Mouse (Mus musculus) induced T-regulatory cell, adult 2 months (primary cell): ENCODE measurements around the gene Ift122.

Experiments used
- DNase-seq: peaks from one replicate; pipeline ENCODE4 v3.0.0-alpha.2; 2012; ENCODE audit warnings: low read depth

Gene Ift122

DNA sequence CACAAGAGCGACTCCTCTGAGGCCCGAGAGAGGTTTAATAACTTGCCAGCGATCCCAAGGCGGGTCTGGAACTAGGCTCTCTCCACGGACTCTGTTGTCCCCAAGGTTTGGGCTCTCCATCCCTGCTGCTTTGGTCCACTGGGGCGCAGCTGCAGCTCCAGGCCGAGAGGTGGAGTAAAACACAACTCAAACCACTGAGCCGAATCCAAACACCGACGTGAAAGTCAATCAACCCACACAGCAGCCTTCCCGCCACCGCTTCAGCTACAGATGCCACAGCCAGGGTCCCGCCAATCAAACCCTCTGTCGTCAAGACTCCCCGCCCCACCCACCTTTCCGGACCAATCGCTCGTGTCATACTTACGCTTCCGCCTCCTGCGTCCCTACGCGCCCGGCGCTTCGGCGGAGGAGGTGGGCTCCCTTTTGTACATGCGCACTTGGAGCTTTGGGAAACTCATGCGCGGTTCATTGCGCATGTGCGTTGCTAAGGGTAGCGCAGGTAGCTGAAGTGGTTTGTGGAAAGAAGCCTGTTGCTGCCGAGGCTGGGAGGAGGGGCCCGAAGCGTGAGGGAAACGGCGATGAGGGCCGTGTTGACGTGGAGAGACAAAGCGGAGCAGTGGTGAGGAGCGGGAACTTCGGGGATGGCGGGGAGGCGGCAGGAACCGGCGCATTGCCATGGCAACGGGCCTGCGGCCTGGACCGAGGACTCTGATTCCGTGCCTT is at the start of gene Ift122, which contains the start of gene Mbd4:
Ift122 (plus strand) TSS at position 380 of the 723 bp plus-strand sequence.
Mbd4 (minus strand) TSS at position 281 of the 723 bp plus-strand sequence.
- DNase-seq: peak; percentile 100

DNA sequence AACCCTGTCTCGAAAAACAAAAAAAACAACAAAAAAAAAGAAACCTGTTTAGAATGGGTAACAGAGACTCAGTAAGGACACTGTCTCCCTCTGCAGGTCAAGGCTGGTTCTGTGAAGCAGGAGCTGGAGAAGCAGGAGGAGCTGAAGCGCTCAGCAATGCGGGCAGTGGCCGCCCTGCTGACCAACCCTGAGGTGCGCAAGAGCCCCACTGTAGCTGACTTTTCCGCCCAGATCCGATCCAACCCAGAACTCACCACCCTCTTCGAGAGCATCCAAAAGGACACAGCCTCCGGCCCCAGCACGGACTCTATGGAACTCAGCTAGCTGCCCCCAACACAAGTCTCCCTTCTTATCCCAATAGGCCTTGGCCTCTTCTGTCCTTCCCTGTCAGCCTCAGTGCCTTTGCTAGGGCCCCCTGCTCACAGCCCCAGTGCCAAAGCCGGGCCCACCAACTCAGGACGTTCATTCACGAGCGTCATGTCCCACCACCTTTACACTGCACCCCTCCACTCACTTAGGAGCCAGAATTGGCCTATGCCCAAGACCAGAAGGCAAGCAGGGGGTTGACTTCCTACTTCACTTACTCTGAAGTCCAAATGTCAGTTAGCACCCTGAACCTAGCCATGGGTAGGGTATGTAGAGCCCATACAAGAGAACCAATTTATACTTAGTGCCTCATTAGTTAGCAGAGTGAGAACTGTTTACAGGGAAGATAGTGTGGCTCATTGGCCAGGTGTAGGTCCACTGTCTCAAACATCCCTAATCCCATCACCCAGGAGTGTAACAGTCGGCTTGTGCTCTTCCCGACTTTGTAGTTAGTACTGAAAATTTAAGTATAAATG is 49.5 kb upstream of the Ift122 start:
- peak; percentile 74 for DNase-seq

DNA sequence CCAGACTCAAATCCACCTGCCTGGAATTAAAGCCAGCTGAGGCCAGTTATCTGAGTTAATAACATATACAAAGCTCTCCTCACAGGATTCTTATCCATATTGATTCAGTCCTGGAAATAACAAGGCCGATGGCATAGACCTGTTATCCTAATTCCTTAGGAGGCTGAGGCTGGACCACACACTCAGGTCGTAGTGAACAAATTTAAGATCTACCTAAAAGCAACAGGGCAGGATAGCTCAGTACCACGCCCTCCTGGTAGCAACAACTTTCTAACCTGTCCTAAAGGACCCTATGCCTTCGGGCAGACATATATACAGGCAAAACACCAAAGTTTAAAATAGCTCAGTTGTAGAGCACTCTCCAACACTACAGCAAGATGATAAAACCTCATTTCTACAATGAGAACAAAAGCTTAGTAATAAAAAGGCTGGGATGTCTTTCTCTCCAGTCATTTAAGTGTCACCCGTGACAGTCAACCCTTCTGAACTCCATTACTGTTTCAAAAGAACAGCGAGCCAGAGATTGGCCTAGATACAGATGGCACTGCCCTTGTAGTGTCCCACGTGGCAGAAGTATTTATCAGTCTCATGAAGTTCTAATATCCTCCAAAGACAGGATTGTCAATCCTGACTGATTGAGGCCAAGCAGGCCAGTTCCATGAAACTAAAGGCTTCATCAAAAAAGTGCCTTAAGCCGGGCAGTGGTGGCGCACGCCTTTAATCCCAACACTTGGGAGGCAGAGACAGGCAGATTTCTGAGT is 48.7 kb upstream of the Ift122 start:
- no peak for DNase-seq

DNA sequence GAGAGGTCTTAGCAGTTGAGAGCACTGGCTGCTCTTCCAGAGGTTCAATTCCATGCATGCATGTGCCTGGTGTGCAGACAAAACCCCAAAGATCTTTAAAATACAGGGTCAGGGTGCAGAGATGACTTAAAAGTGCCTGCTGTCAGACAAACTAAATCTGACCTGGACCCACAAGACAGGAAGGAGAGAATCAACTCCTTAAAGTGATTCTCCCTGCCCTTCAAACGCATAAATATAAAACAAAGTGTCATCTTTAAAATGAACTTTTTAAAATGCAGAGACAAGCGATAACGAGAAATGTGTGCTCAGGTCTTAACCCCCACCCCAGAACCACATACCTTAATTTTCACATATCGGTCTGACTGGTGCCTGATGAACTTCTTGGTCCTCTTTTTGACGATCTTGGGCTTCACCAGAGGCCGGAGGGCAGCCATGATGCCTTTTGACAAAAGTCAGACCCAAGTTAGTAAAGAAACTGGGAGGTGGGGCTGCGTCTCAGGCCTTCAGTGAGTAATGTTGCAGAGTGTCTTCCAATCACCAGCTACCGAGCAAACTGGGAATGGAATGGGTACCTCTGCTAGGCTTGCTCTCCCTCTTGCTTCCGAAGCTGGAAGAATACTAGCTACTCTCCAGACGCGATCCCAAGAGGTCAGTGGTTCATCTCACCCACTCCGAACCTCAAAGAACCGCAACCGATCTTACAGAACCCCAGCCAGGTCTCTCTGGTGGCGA is 45.6 kb upstream of the Ift122 start:
- no peak for DNase-seq

DNA sequence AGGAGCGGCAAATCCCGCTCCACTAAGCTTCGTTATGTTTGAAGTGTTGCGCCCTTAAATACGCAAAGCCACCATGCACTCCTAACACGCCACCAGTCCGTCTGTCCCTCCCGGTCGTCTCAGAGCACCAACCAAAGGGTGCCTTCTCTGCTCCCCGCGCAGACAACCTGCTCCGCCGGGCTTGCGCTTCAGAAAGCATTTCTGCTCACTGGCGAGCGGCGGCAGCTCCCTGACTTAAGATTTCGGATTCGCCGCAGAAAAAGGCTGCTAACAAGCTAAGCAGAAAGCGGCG is 45.1 kb upstream of the Ift122 start:
- DNase-seq: no peak

DNA sequence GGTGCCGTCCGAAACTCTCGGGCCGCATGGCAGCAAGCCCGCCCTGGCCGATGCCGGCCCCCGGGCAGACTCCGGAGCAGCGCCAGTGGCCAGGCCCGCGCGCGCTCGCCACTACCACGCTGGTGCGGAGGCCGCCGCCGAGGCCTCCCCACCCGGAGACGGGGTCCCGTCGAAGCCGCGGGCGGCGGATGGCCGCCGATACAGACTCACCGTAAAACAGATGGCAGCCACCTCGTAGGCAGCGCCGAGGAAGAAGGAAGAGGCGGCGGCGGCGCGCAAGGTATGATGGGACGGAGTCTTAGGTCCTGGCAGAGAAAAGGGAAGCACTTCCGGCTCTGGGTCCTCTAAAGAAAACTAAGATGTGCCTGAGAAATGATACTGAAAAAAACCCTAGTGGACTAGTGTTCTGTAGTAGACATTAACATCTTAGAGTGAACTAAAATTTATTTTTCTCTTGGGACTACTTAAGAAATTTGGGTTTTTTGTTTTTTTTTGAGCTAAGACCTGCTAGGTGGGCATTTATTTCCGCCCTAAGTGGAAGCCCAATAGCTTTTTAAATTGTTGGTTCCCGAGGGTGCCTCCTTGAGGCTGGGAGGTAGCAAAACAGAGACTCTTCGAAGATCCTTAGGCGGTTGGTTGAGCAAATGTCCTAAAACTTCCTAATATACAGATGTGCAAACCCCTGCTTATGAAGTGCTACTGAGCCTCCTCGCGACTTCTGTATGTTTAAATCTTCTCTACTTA is 44.6 kb upstream of the Ift122 start, which contains the start of gene Rpl32:
Rpl32 (minus strand) TSS at position 260 of the 744 bp plus-strand sequence.
- peak; percentile 97 for DNase-seq

DNA sequence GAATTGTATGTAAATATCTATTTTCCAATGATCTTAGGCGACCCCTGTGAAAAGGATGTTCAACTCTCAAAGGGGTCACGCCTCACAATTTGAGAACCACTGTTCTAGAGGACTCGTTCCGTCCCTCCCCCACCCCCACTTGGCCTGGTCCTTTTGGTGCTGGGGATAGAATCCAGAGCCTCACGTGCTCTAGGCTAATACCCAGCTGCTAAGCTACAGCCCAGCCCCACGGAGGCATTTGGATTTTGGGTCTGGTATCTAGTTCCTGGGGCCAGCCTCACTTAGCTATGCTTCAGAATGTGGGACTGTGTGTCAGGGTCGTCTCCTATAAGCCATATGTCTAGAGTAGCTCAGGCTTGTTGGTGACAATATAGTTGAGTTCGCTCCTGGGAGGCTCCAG is 41.7 kb upstream of the Ift122 start:
- no peak for DNase-seq

DNA sequence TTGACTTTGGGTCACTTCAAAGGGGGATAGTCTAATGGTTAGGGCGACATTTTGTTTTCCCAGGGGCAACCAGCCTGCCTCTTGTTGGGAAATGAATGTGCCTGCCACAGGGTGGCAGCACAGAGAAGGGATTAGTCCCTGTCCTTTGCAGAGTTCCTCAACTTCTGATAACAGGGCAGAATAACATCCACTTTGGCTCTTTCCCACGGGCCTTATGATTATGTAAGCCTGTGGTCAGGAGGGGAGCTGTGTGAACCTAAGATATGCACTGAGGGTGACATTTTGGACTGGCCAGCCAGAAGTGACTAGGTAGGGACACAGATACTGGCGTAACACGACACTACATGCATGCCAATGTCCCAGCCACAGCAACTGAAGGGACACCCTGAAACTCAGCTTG is 39.2 kb upstream of the Ift122 start:
- peak; percentile 70 for DNase-seq

DNA sequence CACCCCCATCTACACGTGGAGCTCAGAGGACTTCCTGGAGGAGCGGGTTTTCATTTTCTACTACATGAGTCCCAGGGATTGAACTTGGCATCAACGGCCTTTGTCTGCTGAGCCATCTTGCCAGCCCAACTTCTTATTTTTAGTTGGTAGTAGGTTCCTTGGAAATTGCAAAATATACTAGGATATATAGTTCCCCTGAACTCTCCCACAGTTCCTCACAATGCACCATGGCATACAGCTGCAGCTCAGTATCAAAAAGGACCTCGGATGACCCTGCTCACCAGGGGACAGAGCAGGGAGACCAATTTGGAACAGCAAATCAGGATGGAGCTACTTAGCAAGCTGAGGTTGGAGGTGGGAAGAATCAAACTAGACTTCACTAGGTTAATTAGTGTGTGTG is 38.2 kb upstream of the Ift122 start:
- DNase-seq: no peak

DNA sequence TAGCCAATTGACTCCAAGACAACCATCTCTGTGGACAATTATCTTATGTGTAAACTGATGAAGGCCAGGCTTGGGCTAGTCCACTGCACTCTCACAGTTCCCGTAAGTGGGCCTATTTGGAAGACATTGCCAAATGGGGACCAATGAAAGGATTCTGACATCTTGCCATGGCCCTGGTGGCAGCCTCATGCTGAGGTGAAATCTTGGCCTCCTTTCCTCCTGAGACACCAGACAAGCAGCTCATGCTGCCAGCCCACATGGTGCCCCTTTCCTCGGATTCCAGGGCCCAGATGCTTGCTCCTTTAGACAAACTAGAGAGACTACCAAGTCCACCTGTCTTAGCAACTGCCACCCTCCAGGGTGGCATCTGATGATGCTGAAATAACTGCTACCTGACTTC is 35.1 kb upstream of the Ift122 start:
- DNase-seq: no peak

DNA sequence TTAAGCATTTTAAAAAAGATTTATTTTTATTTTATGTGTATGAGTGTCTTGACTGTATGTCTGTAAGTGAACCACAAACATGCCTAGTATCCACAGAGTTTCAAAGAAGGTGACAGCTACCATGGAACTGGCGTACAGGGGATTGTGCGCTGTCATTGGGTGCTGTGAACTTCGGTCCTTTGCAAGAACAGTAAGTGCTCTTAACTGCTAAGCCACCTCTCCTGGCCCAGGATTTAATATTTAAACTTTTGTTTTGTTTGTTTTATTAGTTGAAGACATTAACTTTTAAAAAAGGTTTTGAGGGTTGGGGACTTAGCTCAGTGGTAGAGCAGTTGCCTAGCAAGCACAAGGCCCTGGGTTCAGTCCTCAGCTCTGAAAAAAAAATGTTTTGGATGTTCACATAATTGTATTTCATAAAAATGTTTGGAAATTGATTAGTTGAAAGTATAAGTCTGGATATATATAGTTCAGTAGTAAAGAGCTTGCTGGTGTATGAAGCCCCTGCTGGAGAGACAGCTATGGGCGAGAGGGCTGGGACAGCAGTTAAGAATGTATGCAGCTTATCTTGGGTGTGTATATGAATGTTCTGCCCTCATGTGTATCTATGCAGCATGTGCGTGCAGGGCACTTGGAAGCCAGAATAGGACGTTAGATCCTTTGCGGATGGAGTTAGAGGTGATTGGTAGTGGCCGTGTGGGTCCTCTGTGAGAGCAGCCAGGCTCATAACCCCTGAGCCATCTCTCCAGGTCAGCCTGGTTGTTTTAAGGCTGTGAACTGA is 31.9 kb upstream of the Ift122 start:
- DNase-seq: no peak

DNA sequence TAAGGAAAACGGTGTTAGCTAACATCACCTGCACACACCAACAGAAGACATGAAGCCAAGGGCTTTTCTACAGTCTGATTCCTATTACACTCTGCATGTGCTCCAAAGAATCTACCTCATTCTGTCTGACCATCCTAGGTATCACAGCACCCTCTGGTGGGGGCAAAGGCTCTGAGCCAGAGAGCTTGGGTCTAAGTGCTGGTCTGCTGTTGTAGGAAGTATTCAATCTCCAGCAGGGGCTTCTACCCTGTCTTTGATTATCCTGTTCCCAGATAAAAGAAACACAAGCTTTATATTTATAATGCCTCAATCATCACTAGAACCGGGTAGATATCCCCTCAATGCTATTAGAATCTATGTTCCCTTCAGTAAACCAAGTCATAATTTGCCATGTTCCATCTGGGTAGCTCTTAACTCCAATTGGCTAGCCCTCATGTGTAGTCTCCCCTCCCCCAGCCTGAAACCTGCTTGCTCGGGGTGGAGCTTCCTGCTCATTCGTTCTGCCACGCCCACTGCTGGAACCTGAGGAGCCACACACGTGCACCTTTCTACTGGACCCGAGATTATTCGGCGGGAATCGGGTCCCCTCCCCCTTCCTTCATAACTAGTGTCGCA is 29.3 kb upstream of the Ift122 start:
- peak; percentile 94 for DNase-seq

DNA sequence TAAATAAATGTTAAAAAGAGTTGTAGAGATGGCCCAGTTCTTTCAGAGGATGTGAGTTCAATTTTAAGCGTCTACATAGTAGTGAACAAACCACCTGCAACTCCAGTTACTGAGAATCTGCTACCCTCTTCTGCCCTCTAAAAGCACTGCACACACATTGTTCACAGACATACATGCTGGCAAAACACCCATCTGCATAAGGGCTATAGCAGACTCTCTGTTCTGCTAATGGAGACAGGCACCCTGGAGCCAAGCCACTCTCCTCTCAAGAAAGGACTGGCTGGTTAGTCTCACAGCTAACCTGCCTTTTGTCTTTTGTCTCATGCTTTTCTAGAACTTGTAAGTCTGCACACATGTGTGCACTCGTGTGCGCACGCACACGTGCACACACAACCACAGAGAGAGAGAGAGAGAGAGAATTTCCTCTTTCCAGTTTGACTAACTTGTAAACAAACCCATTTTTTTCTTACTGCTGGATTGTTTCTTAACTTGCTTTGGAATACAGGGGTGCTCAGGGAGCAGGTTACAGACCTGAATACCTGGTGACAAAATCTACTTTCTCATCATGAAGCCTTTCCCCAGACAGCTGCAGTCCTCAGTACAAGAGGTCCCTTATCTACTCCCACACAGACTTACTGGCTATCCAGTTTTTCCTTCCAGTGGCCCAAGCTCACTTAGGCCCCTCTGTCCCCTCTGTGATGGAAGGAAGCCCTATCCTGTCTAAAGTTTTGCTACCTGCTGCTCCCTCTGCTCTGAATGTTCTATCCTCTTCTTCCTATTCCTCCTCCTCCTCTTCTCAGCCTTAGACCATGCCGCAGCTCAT is 22.3 kb upstream of the Ift122 start:
- no peak for DNase-seq

DNA sequence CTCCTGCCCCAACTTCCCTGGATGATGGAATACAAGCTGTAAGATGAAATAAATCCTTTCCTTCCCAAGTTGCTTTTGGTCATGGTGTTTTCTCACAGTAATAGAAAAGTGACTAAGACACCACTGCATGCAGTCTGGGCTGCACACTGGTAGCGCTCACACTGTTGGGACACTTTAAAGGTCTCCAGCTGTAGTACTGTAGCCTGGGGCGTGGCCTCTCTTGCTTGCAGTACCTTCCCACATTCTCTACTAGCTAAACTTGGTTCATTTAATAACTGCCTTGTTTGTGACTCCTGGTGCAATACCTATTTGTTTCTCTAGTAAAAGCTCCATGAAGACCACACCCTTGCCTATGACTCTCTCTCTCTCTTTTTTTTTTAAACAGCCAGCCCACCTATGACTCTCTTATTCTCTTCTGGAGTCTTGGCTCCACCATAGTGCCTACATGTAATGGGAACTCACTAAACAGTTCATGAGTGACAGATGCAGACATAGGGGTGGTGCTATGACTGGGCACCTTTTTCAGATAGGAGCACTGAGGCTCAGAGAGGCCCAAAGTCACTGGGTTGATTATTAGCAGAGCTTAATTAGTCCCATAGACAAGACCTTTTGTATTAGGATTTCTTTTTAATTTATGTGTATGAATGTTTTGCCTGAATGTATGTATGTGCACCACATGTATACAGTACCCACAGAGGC is 21.0 kb upstream of the Ift122 start:
- DNase-seq: no peak

DNA sequence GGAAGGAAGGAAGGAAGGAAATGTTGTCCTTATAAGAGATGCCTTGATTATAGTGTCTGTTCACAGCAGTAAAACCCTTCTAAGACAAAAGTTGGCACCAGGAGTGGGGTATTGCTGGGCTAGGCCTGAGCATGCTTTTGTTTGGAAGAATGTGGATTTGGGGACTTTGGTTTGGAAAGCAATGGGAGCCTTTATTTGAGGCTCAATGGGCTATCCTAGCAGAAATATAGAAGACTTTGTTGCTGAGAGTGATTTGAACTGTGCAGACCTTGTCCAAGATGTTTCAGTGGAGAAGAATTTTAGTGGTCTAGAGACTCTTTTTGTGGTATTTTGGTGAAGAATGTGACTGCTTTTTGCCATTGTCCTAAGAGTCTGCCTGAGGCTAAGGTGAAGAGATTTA is 19.4 kb upstream of the Ift122 start:
- DNase-seq: no peak

DNA sequence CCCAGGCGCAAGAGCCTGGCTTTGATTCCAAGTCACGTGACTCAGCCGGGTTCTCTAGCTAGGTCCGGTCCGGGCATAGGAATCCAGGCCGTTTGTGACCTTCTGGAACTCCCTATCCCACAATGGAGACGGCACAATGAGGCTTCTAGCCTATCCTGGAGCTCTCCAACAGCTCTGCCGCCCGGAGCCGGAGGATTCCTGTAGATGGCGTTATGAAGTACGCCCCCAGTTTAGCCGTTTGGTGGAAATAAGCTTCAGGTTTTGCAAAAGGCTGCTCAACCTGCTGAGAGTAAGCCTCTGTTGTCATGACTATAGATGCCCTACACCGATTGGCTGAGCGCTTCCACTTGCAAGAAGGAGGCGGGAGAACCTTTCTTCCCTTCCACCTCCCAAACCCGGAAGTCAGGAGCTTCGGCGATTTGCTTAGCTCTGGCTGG is 15.1 kb upstream of the Ift122 start, which contains the start of gene Efcab12:
Efcab12 (minus strand) TSS at position 252 of the 437 bp plus-strand sequence.
- DNase-seq: peak; percentile 84

DNA sequence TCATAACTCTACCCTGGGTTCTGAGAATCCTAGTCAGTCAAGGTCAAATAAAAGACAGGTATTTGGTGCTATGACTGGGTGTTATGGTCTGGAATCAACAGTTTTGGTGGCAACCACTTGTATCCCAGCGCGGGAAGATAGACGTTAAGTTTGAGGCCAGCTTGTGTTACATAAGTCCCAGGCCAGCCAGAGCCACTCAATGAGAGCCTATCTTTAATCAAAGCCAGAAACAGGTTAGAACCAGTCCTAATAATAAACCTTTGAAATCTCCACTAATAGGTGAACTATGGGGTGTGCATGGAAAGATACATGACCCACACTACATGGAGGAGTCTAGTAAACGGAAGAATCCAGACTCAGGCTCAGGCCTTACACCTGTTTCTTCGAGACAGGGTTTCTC is 14.5 kb upstream of the Ift122 start:
- DNase-seq: peak; percentile 25

DNA sequence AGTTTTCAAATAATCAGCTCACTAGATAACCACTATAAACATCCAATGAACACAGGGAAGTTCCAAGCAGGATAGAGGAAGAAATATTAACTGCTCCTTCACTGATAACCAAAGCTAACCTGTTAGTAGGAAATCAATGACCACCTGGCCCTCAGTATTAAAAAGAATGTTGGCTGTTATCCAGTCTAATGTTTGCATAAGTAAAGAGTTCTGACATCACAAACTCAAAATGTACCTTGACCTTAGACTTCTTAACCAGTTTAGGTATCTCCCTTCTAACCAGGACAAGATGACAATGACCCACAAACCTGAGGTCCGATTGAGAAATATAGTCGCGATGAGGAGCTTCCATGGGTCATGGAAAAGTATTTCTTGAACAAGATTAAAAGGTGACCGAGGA is 8.3 kb upstream of the Ift122 start:
- DNase-seq: no peak
